Mouse (Mus musculus) midbrain, postnatal 0 days (tissue): Measurements from ENCODE around the gene Psmd7. TPM values are rescaled to one million over a fixed set of nuclear protein-coding genes. Genes with fewer than 3 reads are reported as not detected.

ENCODE experiments used
- ATAC-seq: fragments of 200-750 bp; cut with Nextera tagmentation; 2 replicates; pipeline ENCODE4 v1.8.0; 2017; ENCODE audit warnings: moderate number of reproducible peaks, mild to moderate bottlenecking, moderate TSS enrichment, moderate library complexity; ENCODE audit not compliant: low FRiP score
- DNase-seq: peaks from one replicate; pipeline ENCODE4 v3.0.0-alpha.2; 2015; ENCODE audit warnings: low spot score
- H3K27ac ChIP-seq: fragments of 300-500 bp; sonication (generic); 2 replicates; pipeline ENCODE4 v1.5.1; 2014; ENCODE audit warnings: low read depth, mild to moderate bottlenecking, low read length, mixed read lengths
- H3K27me3 ChIP-seq: fragments of 300-500 bp; sonication (generic); 2 replicates; pipeline ENCODE4 v1.6.1; 2014; ENCODE audit warnings: low read length, control low read depth, mixed read lengths; ENCODE audit not compliant: insufficient read depth
- H3K36me3 ChIP-seq: fragments of 300-500 bp; sonication (generic); 2 replicates; pipeline ENCODE4 v1.6.1; 2014; ENCODE audit warnings: low read length, control low read depth, mixed read lengths; ENCODE audit not compliant: insufficient read depth
- H3K4me1 ChIP-seq: fragments of 300-500 bp; sonication (generic); 2 replicates; pipeline ENCODE4 v1.6.1; 2014; ENCODE audit warnings: mild to moderate bottlenecking, control low read depth, antibody characterized with exemption, low read length, mixed read lengths; ENCODE audit not compliant: insufficient read depth
- H3K4me2 ChIP-seq: fragments of 300-500 bp; sonication (generic); 2 replicates; pipeline ENCODE4 v1.6.1; 2014; ENCODE audit warnings: low read depth, mild to moderate bottlenecking, low read length, mixed read lengths; ENCODE audit not compliant: poor library complexity, severe bottlenecking
- H3K4me3 ChIP-seq: fragments of 300-500 bp; sonication (generic); 2 replicates; pipeline ENCODE4 v1.5.1; 2014; ENCODE audit warnings: low read depth, mild to moderate bottlenecking, low read length, moderate library complexity
- H3K9ac ChIP-seq: fragments of 300-500 bp; sonication (generic); replicated peaks from 2 replicates; pipeline ENCODE4 v1.6.1; 2014; ENCODE audit warnings: mild to moderate bottlenecking, low read length, moderate library complexity, mixed read lengths; ENCODE audit not compliant: poor library complexity, severe bottlenecking
- H3K9me3 ChIP-seq: fragments of 300-500 bp; sonication (generic); 2 replicates; pipeline ENCODE4 v1.6.1; 2016; ENCODE audit warnings: low read length, control low read depth
- CTCF ChIP-seq: IDR thresholded peaks from 2 replicates; pipeline ENCODE4 v1.5.1; 2016; ENCODE audit warnings: antibody characterized with exemption, mild to moderate bottlenecking
- WGBS: fragments of 180-500 bp; shearing (Covaris S2); extraction: QIAGEN DNeasy Blood & Tissue Kit; methylation state at CpG from one replicate; pipeline ENCODE4 v1.1.7; 2014; 5-methylcytosine and 5-hydroxymethylcytosine counted together
- polyA plus RNA-seq: library from polyadenylated mRNA; unstranded; fragments of >200 nt; fragmentation: Nextera tagmentation; extraction: Ambion mirVana; gene quantifications from 2 replicates; pipeline ENCODE4 v1.2.1, GENCODE M21; 2015
- total RNA-seq: library from RNA; depleted of rRNA; stranded (reverse); fragments of >200 nt; gene quantifications from 2 replicates; pipeline ENCODE4 v1.2.3, GENCODE M21; 2014

Gene Psmd7
- total and polyA plus RNA-seq, 2 experiments from 2014 or later: 38.2 to 268 TPM

GRCm38 (mm10) chr8:107582136-107582535 is 6.1 kb downstream of the Psmd7 start:
- no peak overlapping the region for H3K4me2 ChIP-seq
- WGBS: 94% methylated on average over 11 of the region's 11 CpGs
- no peak overlapping the region for H3K27ac ChIP-seq
- H3K9ac ChIP-seq: no peak overlapping the region
- no peak overlapping the region for H3K4me3 ChIP-seq
- no peaks in the 10 kb centered on the region for H3K9me3 ChIP-seq
- H3K27me3 ChIP-seq: no peaks in the 10 kb centered on the region
- TF ChIP-seq CTCF: no peak
- H3K36me3 ChIP-seq: peaks cover 67% of the 10 kb centered on the region
- H3K4me1 ChIP-seq: peaks cover 6% of the 10 kb centered on the region; the same call in 1 of the 2 replicates
- ATAC-seq: no peak
- no peak for DNase-seq

DNA sequence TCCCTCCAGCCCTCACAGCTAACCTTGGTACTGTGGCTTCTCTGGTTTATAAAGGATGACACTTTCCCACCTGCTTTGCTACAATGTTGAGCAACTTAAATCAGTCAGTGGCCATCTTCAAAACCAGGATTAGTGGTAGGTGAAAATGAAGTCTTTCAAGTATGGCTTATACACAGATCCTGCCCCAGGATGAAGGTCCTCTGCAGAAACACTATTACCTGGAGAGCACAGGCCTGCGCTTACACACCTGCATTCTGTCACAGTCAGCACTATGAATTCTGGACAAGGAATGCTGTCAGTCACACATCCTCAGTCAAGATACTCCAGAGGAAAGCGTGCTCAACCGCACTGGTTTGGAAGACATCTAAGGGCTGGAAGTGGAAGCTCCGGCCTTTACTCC is 6.7 kb downstream of the Psmd7 start:
- TF ChIP-seq CTCF: no peak
- Histone ChIP-seq H3K27me3 (no peaks in the 10 kb centered on the region), H3K4me1 (peaks cover 1% of the 10 kb centered on the region; the same call in 1 of the 2 replicates), H3K4me2 (no peak overlapping the region), H3K4me3 (no peak overlapping the region), H3K36me3 (peaks cover 67% of the 10 kb centered on the region), H3K27ac (no peak overlapping the region), H3K9ac (no peak overlapping the region), H3K9me3 (no peaks in the 10 kb centered on the region)
- ATAC-seq: no peak
- DNase-seq: no peak
- 98% methylated on average over 4 of the region's 4 CpGs for WGBS

DNA sequence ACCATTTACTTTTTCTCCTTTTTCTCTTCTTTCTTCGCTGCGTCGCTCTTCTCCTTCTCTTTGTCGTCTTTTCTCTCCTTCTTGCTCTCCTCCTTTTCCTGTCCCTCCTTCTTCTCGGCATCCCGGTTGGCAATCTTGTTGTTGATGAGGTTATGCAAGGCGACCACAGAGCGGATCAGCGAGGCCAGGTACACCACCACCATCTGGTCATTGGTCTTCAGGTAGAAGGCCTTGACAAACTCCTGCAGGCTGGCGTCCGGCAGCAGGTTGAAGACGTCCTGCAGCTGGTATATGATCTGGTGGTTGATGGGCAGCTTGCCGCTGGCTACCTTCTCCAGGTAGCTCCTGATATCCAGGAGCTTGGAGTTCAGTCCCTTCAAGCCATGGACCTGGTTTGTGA is 7.4 kb downstream of the Psmd7 start:
- ATAC-seq: no peak
- TF ChIP-seq CTCF: no peak

GRCm38 (mm10) chr8:107578541-107578940 is 9.7 kb downstream of the Psmd7 start:
- ATAC-seq (no peak), DNase-seq (no peak)
- Histone ChIP-seq H3K4me3 (no peak overlapping the region), H3K4me2 (no peak overlapping the region), H3K27me3 (no peaks in the 10 kb centered on the region), H3K27ac (no peak overlapping the region), H3K9me3 (no peaks in the 10 kb centered on the region), H3K9ac (no peak overlapping the region), H3K4me1 (no peaks in the 10 kb centered on the region), H3K36me3 (peaks cover 51% of the 10 kb centered on the region)
- TF ChIP-seq CTCF: no peak
- 86% methylated on average over 8 of the region's 8 CpGs for WGBS

More for the DNA sequence above, 7.4 kb downstream of the Psmd7 start:
- no peak overlapping the region for H3K27ac ChIP-seq
- DNase-seq: no peak
- H3K36me3 ChIP-seq: peaks cover 67% of the 10 kb centered on the region
- no peak overlapping the region for H3K9ac ChIP-seq
- no peaks in the 10 kb centered on the region for H3K4me1 ChIP-seq
- no peaks in the 10 kb centered on the region for H3K27me3 ChIP-seq
- H3K9me3 ChIP-seq: no peaks in the 10 kb centered on the region
- no peak overlapping the region for H3K4me3 ChIP-seq
- H3K4me2 ChIP-seq: no peak overlapping the region
- 96% methylated on average over 13 of the region's 13 CpGs for WGBS

DNA sequence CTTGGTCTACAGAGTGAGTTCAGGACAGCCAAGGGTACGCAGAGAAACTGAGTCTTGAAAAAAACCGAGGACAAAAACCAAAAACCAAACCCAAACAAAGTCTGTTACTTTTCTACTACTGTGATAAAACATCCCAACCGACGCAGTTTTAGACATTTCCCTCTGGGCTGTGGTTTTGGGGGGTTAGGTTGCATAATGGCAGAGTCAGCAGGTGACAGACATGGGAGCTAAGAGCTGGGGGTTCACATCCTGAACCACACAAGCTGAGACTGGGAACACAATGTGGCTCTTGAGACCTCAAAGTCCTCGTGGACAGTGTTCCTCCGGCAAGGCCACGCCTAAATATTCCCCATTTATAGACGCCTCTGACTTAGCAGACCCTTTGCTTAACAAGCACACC is 10.1 kb downstream of the Psmd7 start:
- H3K36me3 ChIP-seq: peaks cover 47% of the 10 kb centered on the region
- WGBS: 91% methylated on average over 8 of the region's 8 CpGs
- no peak overlapping the region for H3K4me2 ChIP-seq
- no peaks in the 10 kb centered on the region for H3K27me3 ChIP-seq
- H3K4me1 ChIP-seq: no peaks in the 10 kb centered on the region
- TF ChIP-seq CTCF: no peak
- no peak overlapping the region for H3K4me3 ChIP-seq
- ATAC-seq (no peak), DNase-seq (no peak)
- no peak overlapping the region for H3K9ac ChIP-seq
- no peaks in the 10 kb centered on the region for H3K9me3 ChIP-seq
- H3K27ac ChIP-seq: no peak overlapping the region

GRCm38 (mm10) chr8:107577640-107578039 is 10.6 kb downstream of the Psmd7 start:
- Histone ChIP-seq H3K4me2 (no peak overlapping the region), H3K27ac (no peak overlapping the region), H3K36me3 (peaks cover 42% of the 10 kb centered on the region), H3K9me3 (no peaks in the 10 kb centered on the region), H3K27me3 (no peaks in the 10 kb centered on the region), H3K4me1 (no peaks in the 10 kb centered on the region), H3K4me3 (no peak overlapping the region), H3K9ac (no peak overlapping the region)
- 89% methylated on average over 4 of the region's 4 CpGs for WGBS
- DNase-seq (no peak), ATAC-seq (no peak)
- TF ChIP-seq CTCF: no peak
